Mouse (Mus musculus) thymus, adult 2 months (tissue): ENCODE measurements at regions not wholly inside any gene's neighbourhood (a gene's known extent, or its start where the extent isn't known, plus 50 kb on each side); places are given as distances from the start of the nearest gene placed in this dataset.

ENCODE experiments used
- CTCF ChIP-seq: fragments of 200-500 bp; IDR thresholded peaks from 2 replicates; pipeline ENCODE4 v1.5.1; 2012; ENCODE audit warnings: mild to moderate bottlenecking, control low read depth, low read length, moderate library complexity, borderline replicate concordance; ENCODE audit not compliant: control insufficient read depth, poor library complexity, insufficient read depth; ENCODE audit errors: extremely low read depth
- POLR2A ChIP-seq: fragments of 200-500 bp; IDR thresholded peaks from 2 replicates; pipeline ENCODE4 v1.6.1; 2012; ENCODE audit warnings: mild to moderate bottlenecking, low read length, control low read depth, moderate library complexity; ENCODE audit not compliant: control insufficient read depth, poor library complexity, insufficient read depth; ENCODE audit errors: extremely low read depth

- TF ChIP-seq POLR2A: no peak
- TF ChIP-seq CTCF: no peak
These were observed 414.7 kb upstream of the 2610301B20Rik start for GRCm38 (mm10) chr4:10459603-10460002.
